Mouse (Mus musculus) kidney, embryonic 14.5 days (tissue): Measurements from ENCODE around the gene Wipf1. TPM values are rescaled to one million over a fixed set of nuclear protein-coding genes. Genes with fewer than 3 reads are reported as not detected.

ENCODE experiments used
- ATAC-seq: fragments of 200-750 bp; cut with Nextera tagmentation; 2 replicates; pipeline ENCODE4 v1.8.0; 2017; ENCODE audit warnings: moderate number of reproducible peaks, mild to moderate bottlenecking, moderate TSS enrichment, moderate library complexity; ENCODE audit not compliant: low FRiP score, low TSS enrichment
- H3K27ac ChIP-seq: fragments of 300-500 bp; sonication (generic); 2 replicates; pipeline ENCODE4 v1.5.1; 2014; ENCODE audit warnings: low read depth, mild to moderate bottlenecking, low read length, moderate library complexity, mixed read lengths
- H3K27me3 ChIP-seq: fragments of 300-500 bp; sonication (generic); 2 replicates; pipeline ENCODE4 v1.6.1; 2014; ENCODE audit warnings: mild to moderate bottlenecking, low read length; ENCODE audit not compliant: control insufficient read depth, insufficient read depth
- H3K36me3 ChIP-seq: fragments of 300-500 bp; sonication (generic); 2 replicates; pipeline ENCODE4 v1.6.1; 2014; ENCODE audit warnings: low read length, mixed read lengths; ENCODE audit not compliant: control insufficient read depth, insufficient read depth
- H3K4me1 ChIP-seq: fragments of 300-500 bp; sonication (generic); 2 replicates; pipeline ENCODE4 v1.6.1; 2014; ENCODE audit warnings: low read length, mixed read lengths; ENCODE audit not compliant: control insufficient read depth, insufficient read depth
- H3K4me2 ChIP-seq: fragments of 300-500 bp; sonication (generic); replicated peaks from 2 replicates; pipeline ENCODE4 v1.6.1; 2014; ENCODE audit warnings: low read depth, mild to moderate bottlenecking, low read length
- H3K4me3 ChIP-seq: fragments of 300-500 bp; sonication (generic); 2 replicates; pipeline ENCODE4 v1.5.1; 2014; ENCODE audit warnings: mild to moderate bottlenecking, low read length
- H3K9ac ChIP-seq: fragments of 300-500 bp; sonication (generic); 2 replicates; pipeline ENCODE4 v1.6.1; 2014; ENCODE audit warnings: low read depth, mild to moderate bottlenecking, low read length, moderate library complexity
- H3K9me3 ChIP-seq: fragments of 300-500 bp; sonication (generic); 2 replicates; pipeline ENCODE4 v1.6.1; 2016; ENCODE audit warnings: low read length; ENCODE audit not compliant: control insufficient read depth
- WGBS: fragments of 180-500 bp; shearing (Covaris S2); extraction: QIAGEN DNeasy Blood & Tissue Kit; methylation state at CpG from one replicate; pipeline ENCODE4 v1.1.7; 2014; 5-methylcytosine and 5-hydroxymethylcytosine counted together
- polyA plus RNA-seq: library from polyadenylated mRNA; unstranded; fragments of >200 nt; fragmentation: Nextera tagmentation; extraction: Ambion mirVana; gene quantifications from 2 replicates; pipeline ENCODE4 v1.2.1, GENCODE M21; 2014

The Wipf1 gene
- polyA plus RNA-seq, 1 experiment from 2014 or later = 12.9 TPM

- no peaks in the 10 kb centered on the region for H3K36me3 ChIP-seq
- no peak overlapping the region for H3K4me3 ChIP-seq
- H3K9me3 ChIP-seq = no peaks in the 10 kb centered on the region
- H3K4me2 ChIP-seq = no peak overlapping the region
- 86% methylated on average over 9 of the region's 9 CpGs for WGBS
- H3K4me1 ChIP-seq = no peaks in the 10 kb centered on the region
- no peaks in the 10 kb centered on the region for H3K27me3 ChIP-seq
- no peak for ATAC-seq
- H3K9ac ChIP-seq = no peak overlapping the region
- H3K27ac ChIP-seq = no peak overlapping the region
These were observed 123.1 kb downstream of the Wipf1 start for GRCm38 (mm10) chr2:73406336-73406915.

GRCm38 (mm10) chr2:73404980-73405379, 124.6 kb downstream of the Wipf1 start:
- no peak for ATAC-seq
- no peak overlapping the region for H3K4me3 ChIP-seq
- no peak overlapping the region for H3K4me2 ChIP-seq
- WGBS = 89% methylated on average over 7 of the region's 7 CpGs
- H3K9ac ChIP-seq = no peak overlapping the region
- no peaks in the 10 kb centered on the region for H3K27me3 ChIP-seq
- H3K4me1 ChIP-seq = no peaks in the 10 kb centered on the region
- H3K9me3 ChIP-seq = no peaks in the 10 kb centered on the region
- no peak overlapping the region for H3K27ac ChIP-seq
- H3K36me3 ChIP-seq = no peaks in the 10 kb centered on the region

- Histone ChIP-seq H3K36me3 (no peaks in the 10 kb centered on the region), H3K4me3 (no peak overlapping the region), H3K9me3 (no peaks in the 10 kb centered on the region), H3K4me1 (no peaks in the 10 kb centered on the region), H3K27ac (no peak overlapping the region), H3K27me3 (no peaks in the 10 kb centered on the region), H3K4me2 (no peak overlapping the region), H3K9ac (no peak overlapping the region)
- whole genome bisulfite sequencing = 81% methylated on average over 9 of the region's 9 CpGs
- no peak for ATAC-seq
These were observed 125.1 kb downstream of the Wipf1 start for GRCm38 (mm10) chr2:73404442-73404841.

GRCm38 (mm10) chr2:73403385-73404013, 126.0 kb downstream of the Wipf1 start:
- H3K9ac ChIP-seq = no peak overlapping the region
- no peaks in the 10 kb centered on the region for H3K4me1 ChIP-seq
- no peaks in the 10 kb centered on the region for H3K27me3 ChIP-seq
- no peaks in the 10 kb centered on the region for H3K36me3 ChIP-seq
- H3K4me3 ChIP-seq = no peak overlapping the region
- no peak overlapping the region for H3K27ac ChIP-seq
- H3K9me3 ChIP-seq = no peaks in the 10 kb centered on the region
- H3K4me2 ChIP-seq = no peak overlapping the region
- no peak for ATAC-seq
- WGBS = 81% methylated on average over 15 of the region's 15 CpGs

- H3K4me2 ChIP-seq = no peak overlapping the region
- ATAC-seq = no peak
- no peaks in the 10 kb centered on the region for H3K4me1 ChIP-seq
- no peak overlapping the region for H3K4me3 ChIP-seq
- H3K9me3 ChIP-seq = no peaks in the 10 kb centered on the region
- WGBS = 7% methylated on average over 1 of the region's 1 CpGs
- no peak overlapping the region for H3K27ac ChIP-seq
- H3K36me3 ChIP-seq = no peaks in the 10 kb centered on the region
- H3K27me3 ChIP-seq = no peaks in the 10 kb centered on the region
- H3K9ac ChIP-seq = no peak overlapping the region
These were observed 127.8 kb downstream of the Wipf1 start for GRCm38 (mm10) chr2:73401689-73402088.

GRCm38 (mm10) chr2:73397476-73397875, 132.1 kb downstream of the Wipf1 start:
- H3K4me1 ChIP-seq = no peaks in the 10 kb centered on the region
- no peaks in the 10 kb centered on the region for H3K9me3 ChIP-seq
- H3K4me2 ChIP-seq = no peak overlapping the region
- H3K27me3 ChIP-seq = no peaks in the 10 kb centered on the region
- no peak overlapping the region for H3K27ac ChIP-seq
- H3K9ac ChIP-seq = no peak overlapping the region
- no peak for ATAC-seq
- no peak overlapping the region for H3K4me3 ChIP-seq
- H3K36me3 ChIP-seq = no peaks in the 10 kb centered on the region
- WGBS = 92% methylated on average over 2 of the region's 2 CpGs

- Histone ChIP-seq H3K4me2 (no peak overlapping the region), H3K36me3 (no peaks in the 10 kb centered on the region), H3K9me3 (no peaks in the 10 kb centered on the region), H3K4me3 (no peak overlapping the region), H3K4me1 (no peaks in the 10 kb centered on the region), H3K9ac (no peak overlapping the region), H3K27ac (no peak overlapping the region), H3K27me3 (no peaks in the 10 kb centered on the region)
- 90% methylated on average over 3 of the region's 3 CpGs for WGBS
- ATAC-seq = no peak
These were observed 132.7 kb downstream of the Wipf1 start for GRCm38 (mm10) chr2:73396828-73397325.

GRCm38 (mm10) chr2:73395516-73395915, 134.0 kb downstream of the Wipf1 start:
- no peak overlapping the region for H3K4me2 ChIP-seq
- H3K9me3 ChIP-seq = no peaks in the 10 kb centered on the region
- no peaks in the 10 kb centered on the region for H3K36me3 ChIP-seq
- H3K9ac ChIP-seq = no peak overlapping the region
- WGBS = 79% methylated on average over 8 of the region's 8 CpGs
- ATAC-seq = no peak
- no peaks in the 10 kb centered on the region for H3K4me1 ChIP-seq
- H3K4me3 ChIP-seq = no peak overlapping the region
- H3K27me3 ChIP-seq = no peaks in the 10 kb centered on the region
- H3K27ac ChIP-seq = no peak overlapping the region

- no peak overlapping the region for H3K4me2 ChIP-seq
- no peak overlapping the region for H3K27ac ChIP-seq
- H3K36me3 ChIP-seq = no peaks in the 10 kb centered on the region
- WGBS = 78% methylated on average over 3 of the region's 3 CpGs
- H3K4me3 ChIP-seq = no peak overlapping the region
- H3K9me3 ChIP-seq = no peaks in the 10 kb centered on the region
- H3K4me1 ChIP-seq = no peaks in the 10 kb centered on the region
- H3K9ac ChIP-seq = no peak overlapping the region
- no peaks in the 10 kb centered on the region for H3K27me3 ChIP-seq
- ATAC-seq = no peak
These were observed 135.1 kb downstream of the Wipf1 start for GRCm38 (mm10) chr2:73394476-73394875.
